ENCODE assay signal across 18 mouse cellular contexts in genomic region chr4:155323081-155323795, GRCm38 (mm10). TPM values are rescaled to one million over a fixed set of nuclear protein-coding genes. Genes with fewer than 3 reads are reported as not detected.
"Had no signal": no experiment of that assay in that cellular context is flagged by ENCODE, and none has a peak within 500 bp of the region (broad histone marks: within the 10 kb centered on the region; RNA-seq: fewer than 3 reads in every experiment).

No protein-coding gene starts in this region.

- H3K27me3 ChIP-seq: limb, embryonic 13.5 days; midbrain, embryonic 13.5 days had no signal

- H3K27ac ChIP-seq: hindbrain, embryonic 14.5 days; hindbrain, postnatal 0 days; layer of hippocampus, adult 2 months; limb, embryonic 10.5 days; limb, embryonic 13.5 days; liver, embryonic 14.5 days; macrophage; midbrain, embryonic 13.5 days; stomach, postnatal 0 days had no signal

- H3K9ac ChIP-seq: hindbrain, embryonic 14.5 days; limb, embryonic 13.5 days; liver, embryonic 14.5 days; lung, embryonic 14.5 days; midbrain, embryonic 13.5 days had no signal

- ATAC-seq: hindbrain, postnatal 0 days; inflammation-experienced regulatory T-cells, adult 6 months; intestine, embryonic 16.5 days; lung, postnatal 0 days; midbrain, embryonic 13.5 days had no signal

- H3K4me3 ChIP-seq: layer of hippocampus, adult 2 months; limb, embryonic 10.5 days; limb, embryonic 13.5 days; midbrain, embryonic 13.5 days had no signal

- H3K36me3 ChIP-seq: limb, embryonic 10.5 days; limb, embryonic 13.5 days; midbrain, embryonic 13.5 days had no signal

- H3K4me2 ChIP-seq: hindbrain, embryonic 14.5 days; limb, embryonic 13.5 days; lung, embryonic 14.5 days; midbrain, embryonic 13.5 days had no signal

- H3K9me3 ChIP-seq: limb, embryonic 10.5 days; limb, embryonic 13.5 days; midbrain, embryonic 13.5 days had no signal

- DNase-seq: kidney, postnatal 10 days; layer of hippocampus, adult 9-11 months; lung, embryonic 14.5 days; thymus, adult 2 months; thymus, postnatal 14 days; thymus, postnatal 4 days had no signal

RNA-seq across cellular contexts. Expression of gene Prkcz, which starts 37.9 kb away (rescaled TPM):
- polyA plus RNA-seq: macrophage had no signal
